Mouse (Mus musculus): ENCODE measurements around the gene C2cd5.
A peak's percentile ranks its signal among the peaks of the same experiment; 100 is the strongest.

C2cd5 gene

DNA sequence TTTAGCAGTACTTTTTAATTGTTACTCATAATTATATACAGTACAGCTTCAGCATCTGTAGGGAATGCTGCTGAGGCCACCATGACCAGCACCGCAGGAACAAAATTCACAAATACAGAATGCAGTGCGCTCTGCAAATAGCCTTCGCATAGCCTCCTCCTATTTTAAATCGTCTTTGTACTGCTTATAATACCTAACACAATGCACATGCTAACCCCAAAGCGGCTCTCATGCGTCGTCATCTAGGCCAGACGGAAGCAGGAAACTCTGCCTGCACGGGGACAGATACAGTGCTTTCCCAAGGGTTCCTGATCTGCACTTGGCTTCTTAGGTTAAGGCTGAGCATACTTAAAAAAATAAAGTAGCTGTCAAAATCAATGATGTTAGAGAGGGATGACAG lies 29.2 kb downstream of the C2cd5 start:
- no peak for DNase-seq

DNA sequence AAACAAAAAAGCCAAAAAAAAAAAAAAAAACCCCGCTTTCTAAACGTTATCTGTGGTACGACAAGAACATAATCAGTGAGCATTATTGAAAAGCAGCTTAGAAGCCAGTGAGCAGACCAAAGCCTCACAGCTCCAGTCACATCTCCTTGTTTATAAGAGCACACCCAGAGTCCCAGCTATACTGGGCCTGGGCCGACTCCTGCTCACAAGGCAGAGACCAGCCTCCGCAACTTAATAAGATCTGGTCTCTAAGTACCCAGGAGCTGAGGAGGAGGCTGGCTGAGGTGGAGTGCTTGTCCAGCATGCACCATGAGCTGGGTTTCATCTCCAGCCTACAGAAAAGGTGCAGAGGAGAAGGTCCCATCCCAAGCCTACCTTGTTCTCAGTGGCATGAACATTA lies 29.9 kb downstream of the C2cd5 start:
- no peak for DNase-seq

DNA sequence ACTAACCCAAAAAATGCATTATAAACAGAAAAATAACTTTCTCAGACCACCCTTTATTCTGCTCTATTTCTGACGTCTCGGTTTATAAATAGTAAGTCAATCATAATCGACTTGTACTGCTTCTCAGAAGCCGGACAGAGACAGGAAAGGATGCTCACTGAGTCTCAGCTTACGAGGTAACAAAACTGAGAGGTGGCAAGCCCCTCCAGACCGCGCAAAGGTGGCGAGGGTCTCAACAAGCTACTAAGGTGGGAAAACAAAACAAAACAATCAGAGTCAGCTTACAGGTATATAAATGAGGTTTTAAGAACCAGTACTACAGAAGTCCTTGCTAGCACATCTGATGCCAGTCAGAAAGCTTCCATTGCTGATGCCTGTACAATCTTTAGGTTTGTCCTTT lies 30.3 kb downstream of the C2cd5 start:
- DNase-seq, result no peak

DNA sequence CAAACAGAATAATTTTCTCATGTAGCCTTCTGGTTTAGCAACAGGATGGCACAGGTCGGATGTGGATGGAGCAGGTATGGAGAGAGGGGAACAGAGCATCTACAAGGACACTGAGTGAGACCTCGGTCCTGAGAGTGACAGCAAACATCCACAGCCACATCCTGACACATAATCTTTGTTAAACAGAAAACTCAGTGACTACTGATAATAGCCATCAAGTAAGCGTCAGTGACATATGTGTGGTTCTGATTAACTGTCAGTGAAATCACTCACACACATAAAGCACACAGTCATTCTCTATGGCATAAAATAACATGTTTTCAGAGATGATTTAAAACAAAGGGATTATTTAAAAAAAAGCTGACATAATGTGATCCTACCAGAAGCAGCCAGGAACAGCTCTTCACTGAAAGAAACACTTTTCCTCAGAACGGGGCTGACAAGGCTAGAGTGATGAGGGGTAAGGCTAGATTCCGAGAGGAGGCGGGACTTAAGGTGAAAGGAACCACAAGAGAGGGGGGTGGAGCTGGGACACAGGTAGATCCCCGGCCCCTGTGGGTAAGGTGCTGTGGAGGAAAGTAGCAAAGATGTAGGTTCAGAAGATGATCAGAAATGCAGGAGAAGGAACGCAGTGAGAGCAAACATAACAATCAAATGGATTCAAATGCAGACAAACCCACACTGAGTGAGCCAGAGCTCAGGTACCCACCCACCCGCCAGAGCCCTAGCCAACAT lies 31.6 kb downstream of the C2cd5 start:
- DNase-seq, result no peak

DNA sequence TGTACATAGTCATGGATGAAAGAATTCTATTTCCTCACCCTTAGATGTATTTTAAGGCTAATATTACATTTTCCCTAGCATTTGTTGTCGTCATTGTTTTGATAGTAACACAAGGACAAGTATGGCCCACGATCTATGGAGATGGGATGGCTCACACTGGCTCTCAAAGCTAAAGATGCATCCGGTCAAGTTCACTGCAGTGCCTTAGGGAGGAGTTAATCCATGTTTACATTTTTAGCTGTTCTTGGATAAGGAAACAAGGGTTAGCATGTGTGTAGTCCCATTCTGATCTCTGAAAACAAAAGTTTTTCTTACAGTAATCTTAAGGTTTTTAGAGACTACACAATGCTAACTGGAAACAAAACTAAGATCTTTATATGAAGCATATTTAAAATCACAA lies 32.3 kb downstream of the C2cd5 start:
- DNase-seq, result no peak

DNA sequence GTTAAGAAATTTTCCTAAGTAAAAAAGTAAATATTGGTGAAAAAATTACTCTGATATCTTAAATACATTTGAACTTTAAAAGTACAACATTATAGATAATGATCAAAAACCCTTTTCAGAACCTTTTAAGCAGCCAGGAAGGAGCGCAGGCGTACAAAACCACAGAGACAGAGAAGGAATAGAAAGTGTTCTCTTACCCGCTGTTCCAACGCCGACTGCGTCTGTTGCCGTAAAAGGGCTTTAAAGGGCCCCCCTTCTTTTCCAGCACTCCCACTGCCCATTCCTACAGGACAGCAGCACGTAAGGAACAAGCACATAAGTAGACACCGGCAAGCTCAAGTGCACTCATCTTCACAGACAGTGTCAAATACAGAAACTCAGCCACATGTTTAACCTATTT lies 33.1 kb downstream of the C2cd5 start:
- DNase-seq, result no peak

DNA sequence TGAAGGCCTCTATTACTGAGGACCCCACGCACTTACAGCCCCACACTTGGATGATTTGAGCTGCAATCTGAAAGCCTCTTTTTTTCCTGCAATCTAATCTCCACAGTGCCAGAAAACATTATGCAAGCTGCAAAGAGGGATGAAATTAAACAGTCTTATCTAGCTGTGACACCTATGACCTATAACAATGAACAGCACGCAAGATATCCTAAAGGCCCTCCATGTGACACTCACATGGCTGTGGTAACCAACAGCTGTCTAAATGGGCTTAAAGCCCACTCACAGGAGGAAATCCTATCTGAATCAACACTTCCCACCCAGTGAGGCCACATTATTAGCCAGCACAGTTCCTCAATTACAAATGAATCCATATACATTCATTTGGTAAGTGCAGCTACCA lies 35.9 kb downstream of the C2cd5 start:
- no peak for DNase-seq

DNA sequence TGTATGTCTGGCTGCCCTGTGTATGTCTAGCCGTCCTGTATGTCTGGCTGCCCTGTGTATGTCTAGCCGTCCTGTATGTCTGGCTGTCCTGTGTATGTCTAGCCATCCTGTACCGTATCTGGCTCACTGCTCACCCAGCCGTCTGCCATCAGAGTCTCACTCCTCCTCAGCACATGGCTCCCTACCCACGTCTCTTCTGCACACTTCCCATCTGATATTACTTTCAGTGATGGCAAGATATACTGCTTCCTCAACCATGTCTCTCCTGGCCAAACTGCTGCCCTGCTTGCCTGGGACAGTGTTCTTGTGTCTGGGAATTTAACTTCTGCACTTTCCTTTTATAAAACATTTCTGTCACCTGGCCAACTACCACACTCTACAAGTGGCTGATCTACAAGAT lies 42.3 kb downstream of the C2cd5 start:
- DNase-seq, result no peak

DNA sequence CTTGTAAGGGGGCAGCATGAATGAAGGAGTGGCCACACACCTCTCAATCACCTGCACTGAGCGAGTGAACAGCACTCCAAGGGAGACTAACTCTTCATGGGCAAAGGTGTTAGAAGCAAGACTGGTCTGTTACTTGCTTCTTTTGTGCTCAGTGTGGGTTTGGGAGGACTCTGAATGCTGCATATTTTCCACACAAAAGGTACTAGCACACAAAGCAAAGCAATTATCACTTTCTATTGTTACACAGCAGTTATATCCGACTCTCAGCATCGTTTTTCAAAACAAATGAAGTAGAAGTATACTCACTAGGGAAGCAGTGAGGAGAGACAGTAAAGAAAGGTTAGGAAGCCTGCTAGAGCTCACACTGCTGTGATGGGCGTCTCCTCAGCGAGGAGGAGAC lies 48.4 kb downstream of the C2cd5 start:
- no peak for DNase-seq

DNA sequence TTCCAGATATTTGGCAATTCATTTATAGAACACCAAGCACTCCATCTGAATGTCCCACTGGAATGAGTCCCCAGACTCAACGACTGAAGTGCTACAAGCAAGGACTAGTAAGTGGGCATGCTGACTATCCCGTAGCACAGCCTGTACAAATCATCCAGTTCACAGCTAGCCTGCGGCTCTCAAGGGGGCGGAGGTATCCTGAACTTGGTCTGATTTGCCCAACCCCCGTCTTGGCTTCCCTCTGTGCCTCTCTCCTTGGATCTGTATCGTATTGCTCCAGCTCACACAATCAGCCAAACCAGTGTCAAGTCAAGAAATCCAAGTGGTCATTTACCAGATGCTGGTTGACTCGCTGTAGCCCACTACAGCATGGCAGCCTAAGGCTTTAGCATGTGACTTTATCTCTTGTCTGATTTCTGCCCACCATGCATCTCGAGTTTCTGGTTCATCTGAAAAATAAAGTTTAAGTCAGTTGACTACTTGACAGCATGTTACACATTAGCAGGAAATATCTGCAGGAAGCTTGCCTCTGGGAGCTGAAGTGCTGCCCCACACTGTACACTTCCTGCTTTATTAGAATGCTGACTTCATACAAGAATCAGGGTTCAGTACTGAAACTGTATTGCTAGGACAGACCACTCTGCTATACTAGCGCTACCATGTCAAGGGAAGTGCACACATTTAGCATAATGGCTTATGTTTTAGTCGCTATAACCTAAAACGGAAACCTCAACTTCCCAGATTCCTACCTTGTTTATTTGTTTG lies 50.0 kb downstream of the C2cd5 start:
- DNase-seq, result peak; percentile 15

DNA sequence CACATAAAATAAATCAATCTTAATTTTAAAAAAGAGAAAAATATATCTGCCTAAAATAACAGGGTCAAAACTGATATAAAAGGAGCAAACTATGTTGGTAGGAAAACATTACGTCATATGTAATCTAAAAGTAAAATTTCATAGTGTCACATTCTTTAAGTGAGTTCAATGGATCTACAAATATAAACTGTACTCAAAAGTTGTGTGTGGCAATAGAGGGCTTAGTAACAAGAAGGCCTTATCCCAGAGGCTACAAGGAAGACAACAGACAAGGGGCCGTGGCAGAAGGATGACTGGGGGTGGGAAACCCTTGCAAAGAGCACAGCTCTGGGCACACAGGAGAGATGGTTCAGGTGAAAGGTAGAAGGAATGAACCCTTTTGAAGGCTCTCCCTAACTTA lies 50.8 kb downstream of the C2cd5 start:
- DNase-seq, result no peak

DNA sequence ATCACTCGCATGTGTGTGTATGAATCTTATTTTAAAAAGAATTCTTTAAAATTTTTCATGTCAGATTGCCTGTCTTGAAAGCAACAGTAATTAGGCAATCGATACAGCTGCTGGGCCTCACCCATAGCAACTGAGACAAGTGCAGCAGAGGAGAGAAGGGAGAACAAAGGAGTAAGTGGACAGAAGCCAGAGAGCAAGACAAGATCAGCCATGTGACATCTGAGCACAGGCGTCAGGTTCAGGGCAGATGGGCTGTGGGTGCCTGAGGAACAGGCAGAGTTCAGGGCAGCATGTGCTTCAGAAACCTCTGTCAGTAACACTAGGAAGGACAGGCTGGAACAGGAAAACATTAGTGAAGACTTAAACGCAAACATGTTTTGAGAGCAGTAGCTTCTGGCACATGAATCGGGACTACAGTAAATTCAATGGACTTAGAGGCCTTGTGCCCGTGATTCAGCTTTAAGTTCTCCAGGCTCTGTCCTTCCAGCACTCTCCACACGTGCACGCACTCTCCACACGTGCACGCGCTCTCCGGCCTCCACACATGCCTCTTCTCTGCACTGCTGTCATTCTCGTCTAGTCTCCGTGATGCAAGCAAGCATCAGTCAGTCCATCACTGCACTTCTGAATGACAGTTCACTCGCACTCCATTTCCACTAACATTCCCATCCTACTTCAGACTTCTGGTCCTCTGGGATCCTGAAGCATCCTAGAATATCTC lies 52.2 kb downstream of the C2cd5 start:
- no peak for DNase-seq

DNA sequence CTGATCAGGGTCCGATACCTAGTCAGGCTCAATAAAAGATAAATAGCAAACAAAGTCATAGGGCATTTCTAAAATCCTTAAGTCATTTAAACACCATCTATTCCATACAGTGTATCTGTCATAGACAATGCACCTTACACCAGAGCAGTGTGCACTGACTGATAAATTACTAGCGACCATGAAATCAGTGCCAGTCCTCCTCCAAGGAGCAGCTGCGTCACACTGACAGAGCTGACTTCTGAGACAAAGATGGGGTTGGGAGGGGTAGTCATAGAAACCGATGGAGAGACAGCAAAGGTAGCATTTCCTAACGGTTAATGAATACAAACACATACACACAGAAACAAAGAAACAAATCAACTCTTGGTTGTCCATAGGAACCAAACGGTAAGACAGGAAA lies 58.4 kb downstream of the C2cd5 start:
- DNase-seq, result no peak

DNA sequence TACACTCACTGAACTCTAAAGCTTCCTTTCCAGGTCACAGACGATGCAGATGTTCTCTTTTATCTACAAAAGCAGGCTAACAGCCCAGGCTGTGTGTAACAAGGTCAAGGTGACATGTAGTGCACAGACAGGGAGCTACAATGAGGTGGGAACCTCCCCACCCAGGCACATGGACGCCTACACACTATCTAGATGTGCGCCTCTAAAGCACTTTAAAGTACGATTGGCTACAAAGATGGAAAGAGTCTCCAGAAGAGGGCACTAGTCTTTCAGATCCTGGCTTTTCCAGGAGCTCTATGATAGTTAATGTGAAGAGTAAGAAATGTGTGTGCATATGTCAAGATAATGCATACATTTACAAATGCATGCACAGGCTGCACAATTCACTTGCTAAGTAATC lies 64.7 kb downstream of the C2cd5 start:
- DNase-seq, result no peak

DNA sequence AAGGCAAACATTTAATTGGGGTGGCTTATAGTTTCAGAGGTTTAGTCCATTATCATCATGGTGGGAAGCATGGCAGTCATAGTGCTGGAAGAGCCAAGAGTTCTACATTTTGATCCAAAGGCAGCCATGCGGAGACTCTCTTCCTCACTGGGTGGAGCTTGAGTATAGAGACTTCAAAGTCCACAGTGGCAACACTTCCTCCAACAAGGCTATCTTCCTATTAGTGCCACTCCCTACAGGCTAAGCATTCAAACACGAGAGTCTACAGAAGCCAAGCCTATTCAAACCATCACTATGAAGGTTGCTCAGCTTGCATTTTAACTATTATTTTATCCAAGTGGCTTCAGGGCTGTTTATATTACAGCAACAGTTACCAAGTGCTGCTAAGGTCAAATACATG lies 65.4 kb downstream of the C2cd5 start:
- DNase-seq, result no peak

DNA sequence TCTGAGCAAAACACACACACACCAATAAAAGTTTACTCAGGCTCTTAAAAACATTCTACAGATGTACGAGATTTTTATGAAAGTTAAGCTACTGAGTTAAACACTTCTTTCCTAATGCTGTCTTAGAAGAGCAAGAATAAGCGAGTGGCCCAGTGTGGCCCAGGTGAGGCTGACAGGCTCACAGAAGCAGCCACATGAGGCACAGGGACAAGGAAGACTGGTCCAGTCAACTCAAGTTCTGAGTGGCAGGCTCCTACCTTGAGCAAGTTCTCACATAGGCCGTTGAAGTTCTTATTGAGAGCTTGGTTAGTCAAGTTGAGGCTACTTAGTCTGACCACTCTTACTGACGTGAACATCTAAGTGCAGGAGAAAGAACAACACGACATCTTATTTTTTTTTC lies 69.4 kb downstream of the C2cd5 start:
- DNase-seq, result no peak

DNA sequence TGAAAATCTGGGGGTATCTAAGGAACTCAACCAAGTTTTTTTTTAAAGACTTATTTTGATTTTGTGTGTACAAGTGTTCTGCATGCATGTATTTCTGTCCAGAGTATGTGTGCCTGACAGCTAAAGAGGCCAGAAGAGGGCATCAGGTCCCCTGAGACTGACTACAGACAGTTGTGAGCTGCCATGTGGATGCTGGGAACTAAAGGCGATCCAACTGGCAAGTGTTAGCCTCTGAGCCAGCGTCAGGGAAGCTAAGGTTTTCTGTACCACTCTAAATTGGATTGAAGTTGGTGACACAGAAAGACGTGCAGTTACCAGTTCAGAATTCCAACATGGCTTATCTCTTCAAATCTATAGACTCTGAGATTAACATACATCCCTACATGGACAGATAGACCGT lies 72.0 kb downstream of the C2cd5 start:
- DNase-seq, result no peak

DNA sequence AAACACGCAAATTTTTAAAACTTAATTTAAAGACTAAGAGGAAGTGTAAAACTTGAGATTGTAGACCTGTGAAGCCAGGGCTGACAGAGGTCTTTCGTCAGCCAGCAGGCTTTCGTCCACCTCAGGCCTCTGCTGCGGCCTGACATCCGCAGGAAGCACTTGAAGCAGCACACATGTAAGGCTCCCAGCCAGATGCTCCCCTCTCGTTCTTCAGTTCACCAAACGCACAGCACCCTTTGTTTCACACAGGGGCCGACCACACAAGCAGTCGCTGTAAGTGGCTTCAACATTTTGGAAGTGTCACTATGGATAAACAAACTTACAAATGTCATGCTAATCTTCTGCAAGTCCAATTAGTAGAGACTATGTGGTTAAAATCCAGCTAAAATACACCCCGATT lies 72.5 kb downstream of the C2cd5 start:
- no peak for DNase-seq

DNA sequence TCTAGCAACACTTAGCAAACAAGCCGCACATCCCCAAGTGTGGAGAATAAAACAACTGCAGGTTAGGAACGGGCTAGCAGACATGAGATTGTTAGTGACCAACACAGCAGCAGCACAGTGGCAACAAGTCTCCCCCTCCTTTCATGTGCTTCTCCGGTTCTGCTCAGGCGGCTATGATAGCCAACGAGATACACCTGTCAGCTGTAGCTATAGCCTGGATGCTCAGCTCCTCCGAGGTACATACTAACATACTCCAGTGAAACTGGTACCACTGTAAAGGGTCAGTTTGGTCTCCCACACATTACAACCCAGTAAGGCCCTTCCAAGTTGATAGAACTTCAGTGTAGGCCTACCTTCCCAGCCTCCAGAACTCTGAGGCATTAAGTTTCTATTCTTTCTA lies 76.2 kb downstream of the C2cd5 start:
- DNase-seq, result no peak

DNA sequence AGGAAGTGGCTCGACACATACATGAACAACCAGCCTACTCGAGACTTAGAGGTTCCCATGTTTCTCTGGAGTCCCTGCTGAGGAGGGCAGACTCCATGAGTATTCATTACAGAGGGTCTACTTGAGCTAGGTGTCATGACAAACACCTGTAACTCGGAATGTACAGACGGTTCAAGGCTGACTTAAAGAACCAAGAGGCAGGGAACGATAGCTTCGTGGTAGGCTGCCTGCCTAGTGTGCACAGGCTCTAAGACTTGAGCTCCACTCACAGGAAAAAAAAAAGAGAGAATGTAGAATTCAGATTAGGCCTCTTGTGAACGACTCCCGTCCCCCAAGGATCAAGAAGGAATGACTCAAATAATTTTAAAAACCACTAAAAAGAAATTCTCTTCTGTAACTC lies 78.2 kb downstream of the C2cd5 start:
- no peak for DNase-seq

DNA sequence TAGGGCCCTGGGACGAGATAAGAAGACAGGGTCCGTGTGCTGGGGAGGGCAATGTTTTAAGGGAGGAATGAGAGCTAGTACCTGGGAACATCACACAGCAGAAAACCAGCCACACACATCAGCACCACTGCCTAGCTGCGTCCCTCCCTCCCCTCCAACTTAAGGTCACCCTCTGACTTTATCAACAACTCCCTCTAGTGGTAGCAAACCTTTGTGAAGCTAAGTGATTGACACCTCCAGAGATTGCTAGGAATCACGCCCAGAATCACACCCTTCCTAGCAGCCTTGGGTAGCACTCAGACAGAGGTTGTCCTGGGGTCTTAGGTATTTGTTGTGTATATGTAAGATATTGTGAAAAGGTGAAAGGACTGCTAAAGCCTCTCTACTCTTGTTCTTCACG lies 79.3 kb downstream of the C2cd5 start:
- no peak for DNase-seq

DNA sequence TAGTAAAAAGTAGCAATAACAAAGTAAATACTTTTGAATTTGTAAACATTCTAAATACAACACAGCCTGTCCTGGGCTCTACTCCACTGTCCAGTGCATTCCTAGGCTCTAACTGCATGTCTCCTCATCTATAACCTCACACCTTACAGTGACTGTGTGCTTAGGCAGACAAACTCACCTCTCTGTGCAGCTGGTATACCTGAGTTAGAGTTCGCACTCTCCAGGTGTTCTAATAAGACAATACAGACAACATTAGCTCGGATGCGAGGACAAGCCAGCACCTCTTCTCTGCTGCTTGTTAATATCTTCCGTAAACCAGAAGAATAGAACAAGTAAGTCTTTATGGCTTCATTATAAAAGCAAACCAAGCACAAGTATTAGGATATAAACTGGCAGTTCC lies 79.8 kb downstream of the C2cd5 start:
- no peak for DNase-seq

DNA sequence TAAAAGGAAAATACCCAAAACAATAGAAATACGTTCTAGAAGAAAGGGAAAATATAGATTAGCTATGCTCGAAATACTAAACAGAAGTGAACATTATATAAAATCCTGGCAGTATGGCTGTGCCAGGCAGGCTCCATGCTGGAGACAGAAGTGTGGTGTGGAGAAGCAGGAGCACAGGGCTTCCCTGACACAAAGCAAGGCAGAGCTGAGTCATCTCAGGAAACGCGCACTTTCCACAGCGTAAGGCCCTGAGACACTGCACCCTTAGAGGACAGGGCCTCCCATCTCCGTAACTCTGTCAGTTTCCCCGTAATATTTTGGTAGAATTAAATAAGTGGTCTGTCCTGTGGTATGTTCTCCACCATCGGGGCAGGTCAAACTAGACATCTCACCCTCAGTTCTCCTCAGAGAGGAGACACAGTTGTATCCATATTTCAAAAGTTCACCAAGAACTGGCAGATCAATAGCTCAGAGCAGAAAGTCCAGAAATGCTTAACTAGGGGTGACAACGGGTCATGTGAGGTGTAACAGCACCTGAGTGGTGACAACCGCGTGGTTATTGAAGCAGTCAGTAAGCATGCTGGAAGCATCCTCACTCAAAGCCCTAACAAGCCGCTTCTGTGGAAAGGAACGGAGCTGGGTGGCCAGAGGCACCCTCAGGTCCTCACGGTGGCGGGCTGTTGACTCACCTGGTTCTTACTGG lies 87.3 kb downstream of the C2cd5 start:
- no peak for DNase-seq

DNA sequence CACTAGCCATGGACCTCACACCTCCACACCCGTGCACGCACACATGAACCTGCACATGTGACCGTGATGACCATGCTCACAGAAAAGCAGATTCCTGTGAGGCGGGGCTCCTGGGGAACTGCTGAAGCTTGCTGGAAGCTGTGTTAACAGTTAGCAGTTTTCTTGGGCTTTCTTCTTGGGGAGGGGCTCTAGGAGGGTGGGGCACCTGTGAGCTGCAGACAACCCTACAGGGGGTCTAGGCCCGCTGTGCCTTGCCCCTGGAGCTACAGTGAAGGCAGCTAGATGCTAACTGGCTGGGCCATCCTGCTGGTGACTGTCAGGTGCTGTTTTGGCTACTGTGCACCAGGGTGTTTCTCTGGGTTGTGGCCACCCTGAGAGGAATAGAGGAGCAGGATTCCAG lies 91.1 kb downstream of the C2cd5 start:
- no peak for DNase-seq

Data from lung, postnatal 14 days (tissue).